Mouse (Mus musculus): ENCODE measurements around the gene Lrg1.

The Lrg1 gene

DNA sequence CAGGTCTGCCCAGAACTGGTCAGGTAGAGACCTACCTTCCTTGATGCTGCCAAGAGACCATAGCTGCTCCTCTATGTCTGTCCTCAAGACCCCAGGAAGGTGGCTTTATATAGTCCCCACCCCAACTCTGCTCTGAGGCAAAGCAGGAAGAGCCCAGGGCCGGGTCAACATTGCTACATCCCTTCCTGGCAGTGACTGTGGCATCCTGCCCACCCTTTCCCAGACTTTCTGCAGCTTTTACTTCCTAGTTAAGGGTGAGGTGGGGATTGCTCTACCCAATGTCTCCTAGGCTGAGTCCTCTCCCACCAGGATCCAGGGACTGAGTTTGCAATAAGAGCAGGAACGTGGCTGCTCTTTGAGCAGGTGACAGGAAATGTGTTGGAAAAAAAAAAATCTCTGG is at the start of gene Lrg1:
Gene Lrg1 (minus strand): TSS at position 176 of the 400 bp plus-strand sequence.
- DNase-seq: peak; percentile 66 to 69

DNA sequence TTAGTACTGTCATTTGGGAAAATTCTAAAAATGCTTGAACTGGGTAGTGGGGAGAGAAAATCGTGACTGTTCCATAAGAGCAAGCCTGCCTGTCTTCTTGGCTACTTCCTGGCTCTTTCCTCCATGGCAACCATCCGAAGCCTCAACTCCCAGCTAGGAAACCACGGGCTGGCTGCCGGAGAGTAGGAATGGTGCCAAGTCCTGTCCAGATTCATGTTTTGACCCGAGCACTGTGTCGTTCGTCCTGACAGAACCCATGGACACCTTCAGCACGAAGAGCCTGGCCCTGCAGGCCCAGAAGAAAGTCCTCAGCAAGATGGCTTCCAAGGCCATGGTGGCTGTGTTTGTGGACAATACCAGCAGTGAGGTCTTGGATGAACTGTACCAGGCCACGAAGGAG is 49.7 kb upstream of the Lrg1 start:
- DNase-seq: no peak

DNA sequence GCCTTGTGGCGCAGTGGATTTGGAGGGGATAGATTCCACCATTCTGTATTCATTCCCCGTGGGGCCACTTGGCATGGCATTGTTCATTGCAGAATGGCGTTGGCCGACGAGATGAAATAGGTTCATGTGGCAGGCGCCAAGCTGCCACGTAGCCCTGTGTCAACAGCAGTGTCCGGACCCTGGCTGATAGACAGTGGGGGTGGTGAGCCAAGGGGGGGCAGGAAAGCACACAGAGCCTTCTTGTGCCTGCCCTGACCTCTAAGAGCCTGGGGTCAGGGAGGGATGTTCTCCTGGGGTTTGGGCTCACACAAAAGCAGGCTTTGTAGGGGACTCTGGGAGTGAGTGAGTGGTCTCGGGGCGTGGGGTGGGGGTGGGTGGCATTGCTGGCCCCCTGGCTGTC is 48.8 kb upstream of the Lrg1 start:
- no peak for DNase-seq

DNA sequence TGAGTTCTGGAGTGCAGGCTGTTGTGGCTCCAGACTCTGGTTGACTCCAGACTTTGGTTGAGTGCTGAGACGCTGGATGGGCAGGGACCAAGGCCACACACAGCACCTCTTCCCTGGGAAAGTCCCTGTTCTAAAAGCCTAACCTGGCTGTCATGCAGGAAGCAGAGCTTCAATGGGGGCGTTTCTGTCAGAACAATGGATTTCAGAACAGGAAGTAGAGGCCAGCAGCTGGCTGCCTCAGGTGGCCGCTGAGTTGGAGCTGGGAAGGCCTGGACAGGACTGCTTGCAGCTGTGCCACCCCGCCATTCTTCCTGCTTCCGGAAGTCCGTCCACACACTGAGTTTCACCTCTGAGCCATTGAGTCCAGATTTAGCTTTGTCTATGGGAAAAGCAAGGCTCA is 48.0 kb upstream of the Lrg1 start:
- no peak for DNase-seq

DNA sequence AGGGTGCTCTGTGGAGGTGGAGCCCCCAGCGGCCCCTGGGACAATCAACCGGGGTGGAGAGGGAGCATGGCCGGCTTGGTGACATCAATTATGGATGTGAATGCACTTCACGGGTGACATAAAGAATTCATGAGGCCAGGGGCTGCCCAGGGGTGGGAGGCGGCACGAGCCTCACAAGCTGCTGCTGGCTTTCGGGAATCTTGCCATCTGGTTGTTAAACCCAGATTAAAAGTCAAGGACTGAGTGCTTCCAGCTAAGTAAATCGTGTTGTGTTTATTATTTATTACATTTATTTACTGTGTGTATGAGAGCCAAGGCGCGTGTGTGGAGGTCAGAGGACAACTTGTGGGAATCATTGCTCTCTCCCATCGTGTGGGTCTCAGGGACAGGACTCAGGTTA is 43.9 kb upstream of the Lrg1 start:
- no peak for DNase-seq

DNA sequence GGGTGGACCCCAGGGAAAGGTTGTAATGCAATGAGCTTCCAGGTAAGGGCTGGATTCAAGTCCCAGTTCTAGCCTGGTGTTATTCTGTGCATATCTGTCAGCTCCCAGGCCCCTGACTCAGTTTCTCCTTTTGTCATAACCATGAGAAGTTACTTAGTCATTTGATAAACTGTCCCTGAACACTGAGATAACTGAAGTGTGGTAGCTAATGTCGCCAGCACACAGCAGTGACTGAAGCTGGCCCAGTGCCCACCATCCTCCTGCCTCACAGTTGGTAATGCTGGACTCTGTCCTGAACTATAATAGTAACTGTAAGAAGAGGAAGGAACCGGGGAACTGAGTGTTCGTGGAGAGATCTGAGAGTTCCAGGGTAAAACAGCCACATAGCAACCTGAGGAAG is 42.7 kb upstream of the Lrg1 start:
- DNase-seq: no peak

DNA sequence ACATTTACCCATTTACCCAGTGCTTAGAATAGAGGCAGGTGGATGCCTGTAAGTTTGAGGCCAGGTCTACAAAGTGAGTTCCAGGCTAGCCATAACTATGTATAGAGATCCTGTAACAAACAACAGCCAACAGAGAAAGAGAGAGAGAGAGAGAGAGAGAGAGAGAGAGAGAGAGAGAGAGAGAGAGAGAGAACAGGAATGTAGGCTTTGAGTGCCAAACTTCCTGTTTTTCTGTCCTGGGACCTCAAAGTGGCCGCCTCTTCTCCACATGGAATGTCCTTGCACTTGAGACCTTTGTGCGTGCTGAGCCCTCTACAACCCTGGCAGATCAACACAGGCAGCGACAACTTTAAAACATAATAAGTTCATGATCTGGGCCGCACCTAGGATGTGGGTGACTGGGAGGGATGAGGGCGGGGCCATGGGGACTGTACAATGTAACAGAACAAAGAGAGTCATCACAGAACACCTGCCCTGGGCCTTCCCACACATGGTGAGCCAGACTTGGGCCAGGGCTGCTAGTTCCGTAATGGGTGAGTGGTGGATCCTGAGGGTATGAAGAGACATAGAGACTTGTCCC is 41.8 kb upstream of the Lrg1 start:
- peak in 1 of 2 experiments; percentile 35 for DNase-seq

DNA sequence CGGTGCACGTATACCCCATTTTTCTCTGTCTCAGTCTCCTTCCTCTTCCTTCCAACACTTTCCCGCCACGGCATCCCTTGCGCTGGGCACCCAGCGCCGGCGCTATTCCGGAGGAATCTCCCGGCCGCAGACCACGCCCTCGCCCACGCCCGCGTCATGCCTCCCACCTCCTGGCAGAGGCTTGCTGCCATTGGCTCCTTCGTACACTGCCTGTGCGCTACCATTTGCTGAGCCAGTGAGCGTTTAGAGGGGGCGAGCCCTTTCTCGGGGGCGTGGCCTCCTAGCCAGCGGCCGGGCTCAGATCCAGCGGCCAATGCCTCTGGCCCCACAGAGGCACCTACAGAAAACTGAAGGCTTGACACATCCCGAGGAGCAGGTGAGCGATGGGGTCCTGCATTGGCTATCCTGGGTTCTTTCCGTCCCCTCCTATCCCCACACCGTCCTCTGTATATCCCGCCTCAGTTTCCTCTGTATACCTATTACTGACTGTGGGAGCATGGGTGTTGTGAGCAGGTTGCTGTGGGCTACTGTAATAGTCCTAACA is 40.5 kb upstream of the Lrg1 start, which contains the start of gene Tnfaip8l1:
Gene Tnfaip8l1 (plus strand): TSS at position 247 of the 544 bp plus-strand sequence.
- peak; percentile 97 for DNase-seq

DNA sequence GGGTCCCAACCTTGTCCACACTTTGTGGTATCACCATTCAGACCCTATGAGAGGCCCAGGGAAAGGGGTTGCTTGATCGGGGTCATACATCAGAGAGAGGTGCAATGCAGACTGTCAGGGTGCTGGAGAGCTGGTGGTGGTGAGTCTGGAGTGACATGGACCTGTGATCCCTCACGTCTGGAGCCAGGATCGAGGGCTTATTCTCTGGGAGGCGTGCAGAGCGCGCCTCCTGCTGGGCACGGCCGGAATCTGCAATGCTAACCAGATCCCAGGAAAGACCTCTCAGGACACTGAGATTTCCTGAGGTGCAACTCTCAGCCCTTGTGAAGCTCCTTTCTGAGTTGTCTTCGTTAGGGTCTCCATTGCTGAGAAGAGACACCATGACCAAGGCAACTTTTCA is 37.9 kb upstream of the Lrg1 start:
- peak; percentile 37 to 61 for DNase-seq

DNA sequence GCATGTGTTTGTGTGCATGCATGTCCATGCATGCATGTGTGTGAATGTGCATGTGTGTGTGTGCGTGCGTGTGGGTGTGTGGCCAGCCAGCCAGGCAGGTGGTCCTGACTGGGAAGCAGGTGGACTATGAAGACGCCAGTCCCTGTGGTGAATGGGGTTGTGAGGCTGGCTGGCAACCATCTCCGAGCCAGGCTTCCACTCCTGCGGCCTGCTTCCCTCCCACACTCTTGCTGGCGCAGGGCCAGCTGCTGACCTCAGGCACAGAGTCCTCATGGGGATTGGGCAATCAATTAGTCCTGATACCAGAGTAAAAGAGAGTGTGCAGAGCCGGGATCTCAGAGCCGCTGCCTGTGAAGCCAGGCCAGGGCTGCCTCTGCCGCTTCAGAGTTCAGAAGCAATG is 31.8 kb upstream of the Lrg1 start:
- DNase-seq: peak; percentile 85 to 88

DNA sequence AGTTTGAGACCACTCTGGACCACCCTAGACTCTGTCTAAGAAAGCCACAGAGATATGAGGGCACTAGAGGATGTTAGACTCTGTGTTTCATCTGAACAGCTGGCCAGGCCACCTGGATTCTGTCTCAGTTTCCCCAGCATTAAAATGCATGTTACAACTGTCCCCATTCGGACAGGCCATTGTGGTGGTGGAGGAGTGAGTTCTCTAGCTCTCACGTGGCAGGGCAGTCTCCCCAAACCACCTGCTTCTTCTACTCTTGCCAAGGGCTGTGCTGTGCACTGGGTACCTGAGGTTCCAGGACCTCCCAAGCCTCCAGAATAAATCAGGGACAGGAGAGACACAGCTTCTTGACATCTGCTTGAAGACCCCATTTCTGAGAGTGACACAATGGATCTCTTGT is 28.1 kb upstream of the Lrg1 start:
- DNase-seq: no peak

DNA sequence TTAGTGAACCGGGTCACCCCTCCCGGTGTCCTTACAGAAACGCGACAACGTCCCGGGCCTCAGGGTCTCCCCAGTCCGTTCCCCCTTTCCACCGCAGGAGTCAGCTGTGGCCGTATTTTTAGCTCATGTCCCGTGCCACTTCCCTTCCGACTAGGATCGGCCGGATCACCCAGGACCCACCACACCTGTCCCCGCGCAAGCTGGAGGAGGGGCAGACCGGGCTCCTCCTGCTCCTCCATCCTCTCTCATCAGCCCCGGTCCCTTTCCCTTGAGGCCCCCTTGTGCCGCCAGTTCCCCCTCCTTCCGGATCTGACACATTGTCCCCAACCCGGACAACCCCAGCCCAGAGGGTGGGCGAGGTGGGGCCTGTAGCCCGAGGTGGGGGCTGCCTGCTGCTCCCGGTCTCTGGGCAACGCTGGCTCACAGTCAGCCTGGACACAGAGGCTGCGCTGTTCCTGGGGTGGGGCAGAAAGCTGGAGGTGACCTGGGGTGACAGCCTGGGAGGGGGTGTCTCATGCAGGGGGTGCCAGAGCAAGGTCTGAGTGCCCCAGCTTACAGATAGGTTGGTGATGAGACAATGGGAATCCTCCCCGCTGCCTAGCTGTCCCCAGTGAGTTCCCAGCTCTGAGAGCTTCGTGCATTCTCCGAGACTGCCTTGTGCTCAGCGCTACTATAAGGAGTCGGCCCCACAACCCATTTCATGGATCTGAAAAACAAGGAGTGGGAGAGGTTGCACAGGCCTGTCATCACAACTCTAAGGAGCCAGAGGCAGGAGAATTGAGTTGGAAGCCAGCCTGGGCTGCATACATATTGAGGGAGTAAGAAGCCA is 27.2 kb upstream of the Lrg1 start:
- DNase-seq: no peak

DNA sequence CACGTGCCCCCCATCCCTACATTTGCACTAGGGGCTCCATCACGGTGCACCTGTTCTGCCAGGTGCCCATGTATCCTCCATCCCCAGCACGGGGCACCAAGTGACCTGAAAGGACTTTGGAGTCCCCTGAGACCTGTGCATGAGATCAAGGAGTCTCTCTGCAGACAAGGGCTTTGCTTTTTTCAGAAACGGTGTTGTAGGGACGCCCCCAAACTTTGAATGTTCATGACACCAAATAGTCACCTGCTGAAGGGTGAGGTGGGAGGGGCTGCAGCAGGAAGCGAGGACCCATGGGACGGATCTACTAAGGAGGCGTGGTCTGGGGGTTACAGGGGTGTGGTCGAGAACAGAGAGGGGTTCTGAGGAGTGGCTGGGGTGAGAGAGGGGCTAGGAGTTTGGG is 26.5 kb upstream of the Lrg1 start:
- no peak for DNase-seq

DNA sequence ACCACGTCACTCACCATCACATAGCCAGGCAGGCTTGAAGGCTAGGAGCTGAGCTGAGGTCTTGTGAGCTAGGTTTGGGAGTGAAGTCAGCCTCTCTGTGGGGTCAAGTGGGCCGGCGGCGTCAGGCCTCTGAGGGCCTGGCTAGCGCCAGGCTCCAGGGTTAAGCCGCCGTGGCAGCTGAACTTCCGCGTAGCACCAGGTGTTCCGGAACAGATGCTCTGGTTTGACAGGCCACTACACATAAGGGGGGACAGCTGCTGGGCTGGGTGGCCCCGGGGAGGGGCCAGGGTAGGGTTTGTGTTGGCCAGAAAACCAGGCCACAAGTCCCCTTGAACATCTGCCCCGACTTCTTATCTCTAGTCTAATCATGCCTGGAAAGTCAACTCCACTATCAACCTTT is 25.6 kb upstream of the Lrg1 start:
- DNase-seq: no peak

DNA sequence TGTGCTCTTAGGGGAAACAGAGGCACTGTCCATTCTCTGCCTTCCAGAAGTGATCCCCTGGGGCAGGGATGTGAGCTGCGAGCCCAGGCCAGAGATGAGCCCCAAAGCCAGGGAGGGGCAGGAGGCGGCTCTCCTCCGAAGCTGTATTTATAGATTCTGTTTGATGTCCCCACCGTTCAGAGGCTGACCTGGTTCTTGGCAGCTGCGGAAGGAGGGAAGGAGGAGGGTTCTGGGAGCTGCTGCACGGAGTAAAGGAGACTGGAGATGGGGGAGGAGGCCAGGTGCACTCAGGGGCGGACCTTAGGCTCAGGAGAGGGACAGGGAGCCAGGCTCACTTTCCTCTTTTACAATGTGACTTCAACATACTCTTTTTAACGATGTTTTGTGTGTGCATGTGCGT is 24.3 kb upstream of the Lrg1 start:
- DNase-seq: no peak

DNA sequence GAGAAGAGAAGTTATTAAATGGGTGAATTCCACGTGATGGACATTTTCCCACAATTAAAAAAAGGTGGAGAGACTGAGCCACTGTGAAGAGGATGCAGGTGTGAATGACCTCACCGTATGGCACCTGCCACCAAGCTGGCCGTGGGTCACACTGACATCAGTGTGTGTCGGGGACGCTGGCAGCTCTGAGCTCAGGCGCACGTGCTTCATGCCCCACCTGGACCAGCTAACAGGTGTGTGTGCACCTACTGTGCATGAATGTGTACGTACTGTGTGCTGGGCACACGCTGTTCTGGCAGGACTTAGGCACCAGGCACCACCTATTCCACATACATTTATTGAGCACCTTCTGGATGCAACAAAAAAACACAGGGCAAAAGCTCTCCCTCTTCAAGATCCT is 22.7 kb upstream of the Lrg1 start:
- DNase-seq: no peak

DNA sequence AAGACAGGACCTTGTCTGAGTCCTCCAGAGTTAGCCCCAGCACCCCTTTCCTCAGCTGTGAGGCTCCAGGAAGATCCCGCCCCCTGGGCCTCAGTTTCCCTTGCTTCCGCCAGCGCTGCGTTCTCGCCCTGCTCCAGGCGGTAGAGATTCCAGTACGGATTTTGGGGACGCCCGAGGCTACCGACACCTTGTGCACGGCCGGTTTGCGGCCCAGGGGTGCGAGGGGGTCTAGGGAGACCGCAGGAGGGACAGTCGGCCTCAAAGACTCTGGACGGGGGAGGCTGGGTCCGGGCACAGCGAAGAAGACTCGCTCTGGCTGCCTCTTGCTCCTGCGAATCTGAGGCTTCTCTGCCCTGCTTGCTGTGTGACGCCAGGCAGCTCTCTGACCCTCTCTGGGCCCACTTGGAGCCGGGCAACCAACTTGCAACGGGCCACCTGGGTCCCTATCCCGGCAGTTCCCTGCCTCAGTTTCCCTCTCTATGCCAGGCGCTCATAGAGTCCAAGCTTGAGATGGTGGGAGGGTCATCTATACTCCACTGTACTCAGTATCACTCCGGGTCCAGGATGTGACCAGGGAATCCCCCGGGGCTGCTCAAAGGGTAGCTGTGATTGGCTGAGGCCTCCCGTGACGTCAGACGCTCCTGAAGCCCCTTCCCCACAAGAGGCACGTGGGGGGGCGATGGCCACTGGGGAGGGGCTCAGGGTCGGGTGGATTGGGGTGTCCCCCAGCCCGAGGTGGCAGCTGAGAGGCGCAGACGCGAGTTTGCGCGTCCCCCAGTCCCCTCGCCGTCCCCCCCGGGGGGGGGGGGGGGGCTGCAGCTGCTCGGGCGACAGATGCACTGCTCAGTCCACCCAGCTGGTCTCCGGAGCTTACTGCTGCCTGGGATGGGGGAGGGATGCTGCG is 20.2 kb upstream of the Lrg1 start:
- no peak for DNase-seq

DNA sequence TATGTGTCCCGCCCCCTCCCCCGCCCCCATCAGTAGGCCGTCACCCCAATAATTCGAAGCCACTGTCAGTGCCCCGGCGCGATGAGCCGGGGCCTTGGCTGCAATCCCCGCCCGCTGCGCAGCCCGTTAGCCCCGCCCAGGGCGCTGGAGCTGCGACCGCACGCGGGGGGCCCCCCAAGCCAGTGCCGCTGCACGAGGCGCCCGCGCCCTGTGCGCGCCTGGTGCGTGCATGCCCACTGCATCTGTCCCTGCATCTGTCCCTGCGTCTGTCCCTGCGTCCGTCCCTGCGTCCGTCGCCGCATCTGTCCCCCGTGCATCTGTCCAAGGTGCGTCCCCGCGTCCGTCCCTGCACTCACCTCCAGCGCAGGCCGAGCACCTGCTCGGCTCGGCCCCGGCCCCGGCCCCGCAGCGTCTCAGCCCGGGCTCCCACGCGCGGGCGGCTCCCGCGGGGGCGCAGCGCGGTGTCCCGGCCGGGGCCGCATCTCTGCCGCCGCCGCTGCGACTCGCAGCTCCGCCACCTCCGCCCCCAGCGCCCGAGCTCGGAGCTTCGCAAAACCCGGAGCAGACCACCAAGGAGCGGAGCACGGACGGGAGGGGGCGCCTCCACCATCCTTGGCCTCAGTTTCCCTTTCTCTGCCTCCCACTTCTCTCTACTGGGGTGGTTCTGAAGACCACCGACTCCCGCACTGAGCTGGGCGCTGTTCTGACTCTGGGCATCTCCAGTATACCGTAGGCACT is 18.2 kb upstream of the Lrg1 start, which contains the start of gene Sema6b:
Gene Sema6b (minus strand): TSS at position 486 of the 738 bp plus-strand sequence.
- no peak for DNase-seq

DNA sequence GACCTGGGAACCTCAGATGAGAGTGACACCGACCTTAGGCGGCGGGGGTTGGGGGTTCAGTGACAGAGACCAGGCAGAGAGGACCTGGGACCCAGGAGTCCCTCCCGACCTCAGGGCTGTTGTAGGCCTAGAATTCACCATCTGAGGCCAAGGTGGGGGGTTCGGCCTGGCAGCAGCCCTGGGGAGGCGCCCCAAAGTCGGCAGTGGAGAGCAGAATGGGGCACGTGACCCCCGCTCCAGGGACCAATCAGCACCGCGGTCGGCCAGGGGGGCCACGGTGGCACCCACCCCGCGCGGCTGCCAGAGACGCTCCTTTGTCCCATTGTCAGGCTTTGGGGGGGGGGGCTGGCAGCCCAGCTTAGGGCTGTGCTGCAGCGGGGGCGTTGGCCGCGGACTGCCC is 17.6 kb upstream of the Lrg1 start:
- no peak for DNase-seq

DNA sequence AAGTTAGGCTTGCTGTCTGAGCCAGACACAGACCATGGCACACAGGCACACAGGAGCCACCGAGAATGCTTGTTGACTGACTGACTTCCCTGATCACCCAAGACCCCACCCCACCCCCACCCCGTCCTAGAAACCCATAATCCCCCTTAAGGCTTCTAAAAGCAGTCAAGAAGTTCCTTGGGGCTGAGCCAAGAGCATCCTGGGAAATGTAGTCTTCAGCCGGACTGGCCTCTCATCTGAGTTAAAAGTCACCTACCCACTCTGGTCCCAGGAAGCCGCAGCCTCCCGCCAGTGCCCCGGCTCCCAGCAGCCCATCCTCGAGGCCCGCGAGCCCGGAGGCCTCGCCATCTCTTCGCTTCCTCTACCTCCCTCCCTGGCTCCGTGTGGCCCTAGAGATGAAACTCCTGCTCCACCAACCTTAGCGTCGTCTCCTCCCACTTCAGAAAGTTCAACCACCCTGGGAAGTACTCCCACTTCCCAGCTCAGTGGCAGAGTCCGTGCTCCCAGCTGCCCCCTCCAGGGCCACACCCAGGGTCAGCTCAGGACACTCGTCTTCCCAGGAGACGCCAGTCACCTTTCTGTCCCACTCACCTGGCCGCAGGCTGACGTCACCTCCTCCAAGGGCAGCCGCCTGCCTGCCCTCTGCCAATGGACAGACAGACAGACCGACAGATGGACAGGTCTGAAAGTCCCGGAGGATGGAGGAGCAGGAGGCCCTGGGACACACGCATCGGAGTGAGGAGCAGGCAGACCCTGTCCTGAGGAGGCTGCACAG is 16.2 kb upstream of the Lrg1 start:
- DNase-seq: peak in 1 of 2 experiments; percentile 37

DNA sequence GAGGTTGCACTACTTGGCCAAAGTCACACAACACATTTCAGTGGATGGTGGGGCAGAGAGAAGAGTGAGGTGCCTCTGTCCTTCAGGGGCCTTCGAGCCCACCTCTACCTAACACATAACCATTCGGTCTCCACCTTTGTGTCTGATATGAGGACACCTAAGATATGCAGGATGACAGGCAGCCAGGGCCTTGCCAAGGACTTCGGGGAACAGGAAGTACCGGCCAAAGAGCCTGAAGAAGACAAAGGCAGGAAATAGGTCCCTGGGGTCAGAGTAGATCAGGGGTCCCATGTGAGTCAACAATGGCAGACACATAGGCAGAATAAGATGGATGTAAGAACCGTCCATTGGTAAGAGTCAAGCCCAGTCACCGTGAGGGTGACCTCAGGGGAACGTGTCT is 14.8 kb upstream of the Lrg1 start:
- no peak for DNase-seq

Data from lung, adult 18-20 months (tissue).